Mouse (Mus musculus) kidney, adult 2 months (tissue): ENCODE data around the gene Satb2. TPM values are rescaled to one million over a fixed set of nuclear protein-coding genes. Genes with fewer than 3 reads are reported as not detected.

Experiments
- DNase-seq: peaks from one replicate; pipeline ENCODE4 v3.0.0; 2021
- H3K27ac ChIP-seq: fragments of 200-500 bp; 2 replicates; pipeline ENCODE4 v1.5.1; 2012; ENCODE audit warnings: low read depth, low read length, control low read depth, inconsistent platforms; ENCODE audit not compliant: insufficient read depth
- H3K27me3 ChIP-seq: fragments of 200-500 bp; replicated peaks from 2 replicates; pipeline ENCODE4 v1.6.1; 2012; ENCODE audit warnings: mild to moderate bottlenecking, moderate library complexity, low read length, inconsistent platforms; ENCODE audit not compliant: control insufficient read depth, insufficient read depth
- H3K36me3 ChIP-seq: fragments of 200-500 bp; 2 replicates; pipeline ENCODE4 v1.6.1; 2012; ENCODE audit warnings: mild to moderate bottlenecking, moderate library complexity, low read length, inconsistent platforms; ENCODE audit not compliant: control insufficient read depth, insufficient read depth
- H3K4me1 ChIP-seq: fragments of 200-500 bp; 2 replicates; pipeline ENCODE4 v1.6.1; 2011; ENCODE audit warnings: low read length; ENCODE audit not compliant: control insufficient read depth, insufficient read depth
- H3K4me3 ChIP-seq: fragments of 200-500 bp; 2 replicates; pipeline ENCODE4 v1.5.1; 2011; ENCODE audit warnings: mild to moderate bottlenecking, low read depth, low read length, control low read depth; ENCODE audit not compliant: insufficient read depth
- CTCF ChIP-seq: fragments of 200-500 bp; conservative IDR thresholded peaks from 2 replicates; pipeline ENCODE4 v1.5.1; 2011; ENCODE audit warnings: low read depth, mild to moderate bottlenecking, control low read depth, low read length, moderate library complexity, mixed read lengths; ENCODE audit not compliant: insufficient read depth, insufficient read length
- POLR2A ChIP-seq: fragments of 200-500 bp; IDR thresholded peaks from one replicate; pipeline ENCODE4 v1.6.1; 2011; ENCODE audit warnings: low read depth, low read length, control low read depth
- WGBS: fragments of 180-500 bp; shearing (Covaris S2); methylation state at CpG from one replicate; pipeline ENCODE4 v1.1.7; 2018; 5-methylcytosine and 5-hydroxymethylcytosine counted together
- polyA plus RNA-seq: library from polyadenylated mRNA; depleted of rRNA; stranded (reverse); fragments of >200 nt; gene quantifications from 2 replicates; pipeline ENCODE4 v1.2.3, GENCODE M21; 2012

Gene Satb2
- polyA plus RNA-seq, 1 experiment, result 4.7 TPM

- DNase-seq, result peak; percentile 78
- Histone ChIP-seq H3K4me3 (peak overlapping the region; percentile 44), H3K36me3 (no peaks in the 10 kb centered on the region), H3K27ac (no peak overlapping the region), H3K27me3 (peaks cover 4% of the 10 kb centered on the region; the same call in 1 of the 2 replicates), H3K4me1 (peaks cover 7% of the 10 kb centered on the region; the same call in 1 of the 2 replicates)
- 5% methylated on average over 47 of the region's 47 CpGs for WGBS
- TF ChIP-seq CTCF (no peak), POLR2A (no peak)
These were observed 8.8 kb downstream of the Satb2 start for GRCm38 (mm10) chr1:56969364-56970360.

DNA sequence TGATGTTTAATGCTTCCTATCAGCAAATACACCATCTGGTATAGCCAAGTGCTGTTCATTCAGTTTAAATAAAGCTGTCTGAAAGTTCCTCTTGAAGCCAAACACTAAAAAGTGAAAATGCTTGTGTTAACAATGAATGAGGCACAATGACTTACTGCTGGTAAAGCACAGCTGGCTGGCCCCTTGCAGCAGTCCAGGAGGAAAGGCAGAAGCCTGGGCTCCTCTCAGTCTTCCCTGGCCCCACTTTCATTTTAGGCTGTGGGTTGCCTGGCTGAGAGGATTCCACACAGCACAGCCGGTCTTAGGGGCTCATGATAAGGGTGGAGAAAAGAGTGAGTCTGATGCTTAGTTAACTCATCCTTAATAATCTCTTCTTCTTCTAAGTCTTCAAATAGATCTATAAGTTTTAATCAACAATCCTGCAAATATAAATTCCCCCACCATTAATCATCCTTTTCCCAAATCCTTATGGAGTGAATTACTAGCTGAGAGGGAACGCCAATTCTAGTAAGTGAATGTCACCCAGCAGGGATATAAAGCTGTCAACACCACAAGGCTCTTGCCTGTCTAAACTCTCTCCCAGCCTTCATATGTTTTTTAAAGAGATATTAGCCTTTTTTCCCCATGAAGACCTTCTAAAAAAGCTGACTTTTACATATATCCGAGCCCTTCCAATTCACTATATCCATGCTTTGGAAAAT lies 12.4 kb downstream of the Satb2 start:
- Histone ChIP-seq H3K4me1 (peaks cover 7% of the 10 kb centered on the region; the same call in 1 of the 2 replicates), H3K36me3 (no peaks in the 10 kb centered on the region), H3K27me3 (peaks cover 4% of the 10 kb centered on the region; the same call in 1 of the 2 replicates), H3K4me3 (no peak overlapping the region), H3K27ac (no peak overlapping the region)
- WGBS, result 80% methylated on average over 3 of the region's 3 CpGs
- DNase-seq, result no peak
- TF ChIP-seq POLR2A (no peak), CTCF (no peak)

DNA sequence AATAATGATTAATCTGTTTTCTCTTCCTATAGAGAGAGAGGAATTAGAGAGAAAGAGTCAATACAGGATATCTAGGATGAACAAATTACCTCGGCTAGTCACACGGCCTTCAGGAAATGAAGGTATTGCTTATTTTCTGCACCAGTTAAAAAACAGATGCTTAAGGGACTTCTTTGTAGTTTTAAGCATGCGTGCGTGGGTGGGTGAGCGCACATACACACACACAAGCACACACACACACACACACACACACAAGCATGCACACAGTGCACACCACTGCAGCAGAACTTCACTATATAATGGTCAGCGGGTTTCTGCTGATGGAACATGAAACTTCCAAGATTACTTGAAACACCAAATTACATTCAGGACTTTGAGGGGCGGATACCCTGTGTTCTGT lies 14.0 kb downstream of the Satb2 start:
- Histone ChIP-seq H3K36me3 (no peaks in the 10 kb centered on the region), H3K4me3 (no peak overlapping the region), H3K4me1 (no peaks in the 10 kb centered on the region), H3K27ac (no peak overlapping the region), H3K27me3 (no peaks in the 10 kb centered on the region)
- DNase-seq, result no peak
- WGBS, result 86% methylated on average over 7 of the region's 7 CpGs
- TF ChIP-seq POLR2A (no peak), CTCF (no peak)

DNA sequence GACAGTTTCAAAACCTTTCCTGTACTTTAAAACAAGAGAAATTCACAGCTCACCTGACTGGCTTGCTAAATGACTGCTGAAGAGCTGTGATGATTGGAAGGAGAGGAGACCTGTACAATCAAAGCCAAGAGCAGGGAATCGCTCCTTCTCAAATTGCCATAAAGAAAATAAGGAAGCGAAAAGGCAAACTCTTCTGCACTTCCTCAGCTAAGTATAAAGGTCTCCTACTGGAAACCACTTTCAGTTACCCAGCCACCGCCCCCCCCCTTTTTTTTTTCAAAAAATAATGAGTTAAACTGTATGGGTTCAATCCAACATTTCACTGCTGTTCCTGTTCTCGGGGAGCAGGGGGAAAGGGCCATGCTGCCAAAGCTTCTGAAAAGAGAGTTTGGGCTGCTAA lies 15.2 kb downstream of the Satb2 start:
- H3K27me3 ChIP-seq, result no peaks in the 10 kb centered on the region
- H3K36me3 ChIP-seq, result no peaks in the 10 kb centered on the region
- no peak overlapping the region for H3K4me3 ChIP-seq
- H3K4me1 ChIP-seq, result no peaks in the 10 kb centered on the region
- WGBS, result 83% methylated on average over 4 of the region's 4 CpGs
- TF ChIP-seq POLR2A, result no peak
- TF ChIP-seq CTCF, result no peak
- no peak for DNase-seq
- no peak overlapping the region for H3K27ac ChIP-seq

DNA sequence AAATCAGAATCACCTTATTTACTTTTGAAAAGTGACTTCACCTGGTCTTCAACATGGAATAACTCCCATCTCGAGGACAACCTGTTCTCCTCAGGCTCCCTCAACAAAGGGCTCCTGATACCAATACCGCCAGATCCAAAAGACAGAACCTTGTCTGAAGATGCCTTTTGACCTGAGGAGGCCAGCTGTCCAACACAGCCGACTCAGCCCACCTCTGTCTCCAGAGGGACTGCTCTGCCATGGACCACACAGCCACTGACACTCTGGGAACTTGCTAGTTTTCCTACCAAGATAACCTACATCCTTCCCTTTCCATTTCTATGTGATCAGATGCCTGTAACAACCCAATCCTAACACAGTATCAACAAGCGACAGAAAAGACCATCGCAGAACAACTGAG lies 19.5 kb downstream of the Satb2 start:
- TF ChIP-seq CTCF (no peak), POLR2A (no peak)
- WGBS, result 91% methylated on average over 5 of the region's 5 CpGs
- Histone ChIP-seq H3K4me3 (no peak overlapping the region), H3K4me1 (no peaks in the 10 kb centered on the region), H3K27ac (no peak overlapping the region), H3K36me3 (no peaks in the 10 kb centered on the region), H3K27me3 (no peaks in the 10 kb centered on the region)
- no peak for DNase-seq

DNA sequence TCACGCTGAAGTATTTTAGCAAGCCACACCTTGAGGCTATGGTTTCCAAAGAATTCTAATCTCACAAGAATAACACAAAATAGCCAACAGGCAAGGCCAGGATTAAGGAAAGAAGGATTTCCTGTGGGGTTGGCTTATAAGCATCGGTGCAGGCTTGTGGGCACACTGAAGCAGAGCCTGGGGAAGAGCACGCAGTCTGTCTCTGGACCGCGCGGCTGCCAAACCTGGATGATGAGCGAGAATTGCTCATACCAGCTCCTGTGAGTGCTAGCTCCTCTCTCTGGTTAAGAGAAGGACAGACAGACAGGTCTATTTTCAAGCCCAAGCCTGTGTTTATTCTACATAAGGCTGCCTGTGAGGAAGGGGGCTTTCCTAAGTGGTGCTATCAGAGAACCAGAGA lies 20.5 kb downstream of the Satb2 start:
- DNase-seq, result no peak
- Histone ChIP-seq H3K4me1 (no peaks in the 10 kb centered on the region), H3K4me3 (no peak overlapping the region), H3K36me3 (no peaks in the 10 kb centered on the region), H3K27ac (no peak overlapping the region), H3K27me3 (no peaks in the 10 kb centered on the region)
- WGBS, result 94% methylated on average over 7 of the region's 7 CpGs
- no peak for TF ChIP-seq POLR2A
- TF ChIP-seq CTCF, result no peak

DNA sequence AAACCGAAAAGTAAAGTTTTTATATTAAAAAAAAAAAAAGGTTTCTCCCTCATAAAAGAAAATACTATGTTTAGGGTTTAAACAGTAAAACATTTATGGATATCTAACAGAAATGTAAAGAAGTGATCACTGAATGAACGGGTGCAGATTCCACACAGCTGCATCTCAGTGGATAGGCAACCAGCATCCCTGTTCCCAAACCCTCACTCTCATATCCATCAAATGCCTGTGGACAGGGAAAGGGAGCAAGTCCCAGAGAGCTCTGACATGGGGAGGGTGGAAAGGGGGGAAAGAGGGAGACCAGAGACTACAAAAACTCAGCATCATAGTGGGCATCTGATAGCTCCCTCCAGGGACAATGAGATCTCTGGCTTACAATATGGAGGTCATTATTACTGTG lies 21.6 kb downstream of the Satb2 start:
- TF ChIP-seq CTCF, result no peak
- TF ChIP-seq POLR2A, result no peak
- 92% methylated on average over 2 of the region's 2 CpGs for WGBS
- H3K27ac ChIP-seq, result no peak overlapping the region
- H3K4me1 ChIP-seq, result no peaks in the 10 kb centered on the region
- no peak for DNase-seq
- H3K36me3 ChIP-seq, result no peaks in the 10 kb centered on the region
- no peak overlapping the region for H3K4me3 ChIP-seq
- H3K27me3 ChIP-seq, result no peaks in the 10 kb centered on the region
